Mouse (Mus musculus): ENCODE results near the gene Maz. TPM values are rescaled to one million over a fixed set of nuclear protein-coding genes. Genes with fewer than 3 reads are reported as not detected.

Gene Maz
- polyA plus RNA-seq, 1 experiment, result 350 TPM

DNA sequence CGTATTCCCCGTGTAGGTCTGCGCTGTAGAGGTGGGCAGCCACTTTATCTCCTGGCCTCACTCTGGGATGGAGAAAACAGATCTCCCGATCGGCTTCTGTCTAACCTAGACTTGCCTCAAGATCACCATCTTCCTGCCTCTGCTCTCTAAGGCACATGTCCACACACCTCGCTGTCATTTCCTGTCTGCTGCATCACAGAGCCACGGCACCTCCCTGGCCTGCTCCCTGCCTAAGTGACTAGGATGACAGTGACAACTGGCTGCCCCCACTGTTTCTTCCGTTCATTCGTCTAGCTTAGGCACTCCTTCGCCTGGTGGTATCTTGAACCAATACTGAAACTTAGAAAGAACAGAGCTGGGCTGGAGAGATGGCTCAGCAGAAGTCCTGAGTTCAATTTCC is 27.3 kb downstream of the Maz start:
- no peak for DNase-seq (ENCODE audit: low read depth)
- no peak for TF ChIP-seq POLR2A (IDR thresholded peaks at IDR 0.05; ENCODE audit: borderline replicate concordance, extremely low read depth, insufficient read depth, insufficient read length, poor library complexity, severe bottlenecking)
- TF ChIP-seq CTCF (IDR thresholded peaks at IDR 0.05; ENCODE audit: borderline replicate concordance, extremely low read depth, insufficient read depth, insufficient read length), result no peak

DNA sequence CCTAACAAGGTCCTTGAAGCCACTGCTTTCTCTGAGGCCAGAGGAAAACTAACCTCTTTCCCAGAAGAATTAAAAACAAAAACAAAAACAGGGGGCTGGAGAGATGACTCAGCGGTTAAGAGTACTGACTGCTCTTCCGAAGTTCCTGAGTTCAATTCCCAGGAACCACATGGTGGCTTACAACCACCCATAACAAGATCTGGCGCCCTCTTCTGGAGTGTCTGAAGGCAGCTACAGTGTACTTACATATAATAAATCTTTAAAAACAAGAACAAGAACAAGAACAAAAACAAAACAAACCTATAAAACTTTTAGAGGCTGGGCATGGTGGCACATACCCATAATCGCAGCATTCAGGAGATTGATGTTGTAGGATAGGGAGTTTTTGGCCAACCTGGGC is 30.4 kb downstream of the Maz start:
- TF ChIP-seq CTCF (IDR thresholded peaks at IDR 0.05; ENCODE audit: borderline replicate concordance, extremely low read depth, insufficient read depth, insufficient read length) (no peak), POLR2A (IDR thresholded peaks at IDR 0.05; ENCODE audit: borderline replicate concordance, extremely low read depth, insufficient read depth, insufficient read length, poor library complexity, severe bottlenecking) (no peak)
- no peak for DNase-seq (ENCODE audit: low read depth)

DNA sequence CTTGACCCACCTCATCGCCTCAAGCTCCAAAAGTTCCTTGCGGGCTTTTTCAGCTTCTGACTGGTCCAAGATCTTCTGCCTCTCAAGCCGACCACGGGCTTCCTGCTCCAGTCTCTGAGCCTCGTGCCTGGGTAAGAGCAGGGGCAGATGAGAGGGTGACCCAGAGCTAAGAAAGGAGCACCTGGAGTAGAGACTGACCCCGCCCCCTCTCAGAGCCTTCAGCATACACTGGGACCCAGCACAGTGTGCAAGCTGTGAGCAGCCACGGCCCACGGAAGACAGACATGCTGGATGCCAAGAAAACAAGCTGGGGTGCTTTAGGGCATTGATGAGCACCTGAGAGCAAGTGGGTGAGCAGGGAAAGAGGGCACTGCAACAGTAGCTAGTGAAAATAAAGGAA is 38.0 kb downstream of the Maz start:
- TF ChIP-seq CTCF (IDR thresholded peaks at IDR 0.05; ENCODE audit: borderline replicate concordance, extremely low read depth, insufficient read depth, insufficient read length) (no peak), POLR2A (IDR thresholded peaks at IDR 0.05; ENCODE audit: borderline replicate concordance, extremely low read depth, insufficient read depth, insufficient read length, poor library complexity, severe bottlenecking) (no peak)

DNA sequence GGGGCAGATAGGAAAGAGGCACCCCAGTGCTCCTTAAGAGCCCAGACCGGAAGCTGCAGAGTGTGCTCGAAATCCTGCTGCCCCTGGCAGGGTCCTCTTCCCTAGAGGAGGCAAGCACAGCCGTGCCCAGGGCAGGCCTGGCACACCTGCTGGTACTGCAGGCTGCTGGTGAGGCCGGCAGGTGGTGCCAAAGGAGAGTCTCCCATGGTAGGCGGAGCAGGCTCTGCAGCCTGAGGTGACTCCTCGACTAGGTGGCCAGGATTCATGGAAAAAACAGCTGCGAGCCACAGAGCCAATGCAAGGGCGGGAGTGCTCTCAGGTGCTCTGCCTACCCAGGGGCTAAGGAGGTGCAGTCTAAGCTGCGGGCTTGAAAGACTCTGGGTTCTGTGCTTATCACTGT is 40.5 kb downstream of the Maz start:
- DNase-seq (ENCODE audit: low read depth), result peak; percentile 45

More for the DNA sequence above, 38.0 kb downstream of the Maz start:
- DNase-seq (ENCODE audit: low read depth), result no peak

DNA sequence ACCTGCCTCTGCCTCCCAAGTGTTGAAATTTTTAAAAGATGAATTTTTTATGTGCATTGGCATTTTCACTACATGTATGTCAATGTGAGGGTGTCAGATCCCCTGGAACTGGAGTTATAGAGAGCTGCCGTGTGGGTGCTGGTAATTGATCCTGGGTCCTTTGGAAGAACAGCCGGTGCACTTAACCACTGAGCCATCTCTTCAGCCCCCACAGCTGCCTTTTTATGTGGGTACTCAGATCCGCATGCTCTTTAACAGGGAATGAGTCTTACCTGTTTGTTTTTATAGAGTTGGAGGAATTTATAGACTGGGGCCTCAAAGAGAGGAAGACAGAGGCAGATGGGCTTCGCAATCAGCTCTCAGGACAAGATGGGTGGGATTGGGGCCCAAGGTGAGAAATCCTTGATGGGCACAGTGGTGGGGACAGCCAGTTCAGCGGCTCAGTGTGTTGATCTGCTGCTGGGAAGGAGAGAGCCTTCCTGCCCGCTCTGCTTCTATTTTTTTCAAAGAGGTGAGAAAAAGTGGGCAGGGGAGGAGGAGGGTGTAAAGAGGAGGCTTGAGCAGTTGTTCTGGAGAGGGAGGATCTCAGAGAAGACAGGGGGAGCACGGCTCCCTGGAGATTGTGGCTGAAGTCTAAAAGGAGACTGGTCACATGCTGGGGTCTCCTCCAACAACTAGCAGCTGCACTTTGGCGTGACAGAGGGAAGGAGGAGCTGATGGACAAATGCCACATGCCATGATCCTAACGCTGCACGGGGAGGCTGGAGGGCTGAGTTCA is 42.0 kb downstream of the Maz start:
- TF ChIP-seq POLR2A (IDR thresholded peaks at IDR 0.05; ENCODE audit: borderline replicate concordance, extremely low read depth, insufficient read depth, insufficient read length, poor library complexity, severe bottlenecking) (no peak), CTCF (IDR thresholded peaks at IDR 0.05; ENCODE audit: borderline replicate concordance, extremely low read depth, insufficient read depth, insufficient read length) (no peak)
- DNase-seq (ENCODE audit: low read depth), result no peak

More for the DNA sequence above, 40.5 kb downstream of the Maz start:
- TF ChIP-seq POLR2A (IDR thresholded peaks at IDR 0.05; ENCODE audit: borderline replicate concordance, extremely low read depth, insufficient read depth, insufficient read length, poor library complexity, severe bottlenecking) (no peak), CTCF (IDR thresholded peaks at IDR 0.05; ENCODE audit: borderline replicate concordance, extremely low read depth, insufficient read depth, insufficient read length) (peak; percentile 35; the same call in 1 of the 2 replicates)

DNA sequence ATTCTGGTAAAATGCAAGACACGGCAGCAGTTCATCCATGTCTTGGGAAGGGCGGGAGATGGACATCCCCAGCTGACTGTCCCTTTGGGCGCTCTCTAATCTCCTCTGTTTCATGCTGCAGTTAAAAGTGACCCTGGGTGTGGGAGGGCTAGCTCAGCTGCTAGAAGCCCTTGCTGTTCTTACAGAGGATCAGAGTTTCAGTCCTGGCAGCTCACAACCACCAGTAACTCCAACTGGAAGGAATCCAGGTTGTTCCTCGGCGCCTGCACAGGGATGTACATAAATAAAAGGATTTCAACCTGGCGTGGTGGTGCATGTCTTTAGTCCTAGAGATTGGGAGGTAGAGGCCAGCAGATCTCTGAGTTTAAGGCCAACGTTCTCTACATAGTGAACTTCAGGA is 43.7 kb downstream of the Maz start:
- TF ChIP-seq CTCF (IDR thresholded peaks at IDR 0.05; ENCODE audit: borderline replicate concordance, extremely low read depth, insufficient read depth, insufficient read length) (no peak), POLR2A (IDR thresholded peaks at IDR 0.05; ENCODE audit: borderline replicate concordance, extremely low read depth, insufficient read depth, insufficient read length, poor library complexity, severe bottlenecking) (no peak)
- DNase-seq (ENCODE audit: low read depth), result no peak

DNA sequence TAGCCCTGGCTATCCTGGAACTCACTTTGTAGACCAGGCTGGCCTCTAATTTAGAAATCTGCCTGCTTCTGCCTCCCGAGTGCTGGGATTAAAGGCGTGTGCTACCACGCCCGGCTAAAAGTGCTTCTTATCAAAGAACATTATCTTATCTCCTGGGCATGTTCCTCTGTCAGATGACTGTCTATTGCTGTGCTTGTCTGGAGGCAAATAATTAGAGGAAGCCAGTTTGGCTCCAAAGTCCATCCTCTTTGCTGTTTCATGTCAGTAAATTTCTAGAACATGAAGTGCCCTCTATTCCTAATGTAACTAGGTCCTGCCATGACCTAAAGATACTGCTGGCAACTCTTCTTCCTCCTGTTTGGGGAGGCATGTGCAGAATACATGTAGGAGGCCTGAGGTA is 44.8 kb downstream of the Maz start:
- DNase-seq (ENCODE audit: low read depth), result no peak
- no peak for TF ChIP-seq CTCF (IDR thresholded peaks at IDR 0.05; ENCODE audit: borderline replicate concordance, extremely low read depth, insufficient read depth, insufficient read length)
- TF ChIP-seq POLR2A (IDR thresholded peaks at IDR 0.05; ENCODE audit: borderline replicate concordance, extremely low read depth, insufficient read depth, insufficient read length, poor library complexity, severe bottlenecking), result no peak

DNA sequence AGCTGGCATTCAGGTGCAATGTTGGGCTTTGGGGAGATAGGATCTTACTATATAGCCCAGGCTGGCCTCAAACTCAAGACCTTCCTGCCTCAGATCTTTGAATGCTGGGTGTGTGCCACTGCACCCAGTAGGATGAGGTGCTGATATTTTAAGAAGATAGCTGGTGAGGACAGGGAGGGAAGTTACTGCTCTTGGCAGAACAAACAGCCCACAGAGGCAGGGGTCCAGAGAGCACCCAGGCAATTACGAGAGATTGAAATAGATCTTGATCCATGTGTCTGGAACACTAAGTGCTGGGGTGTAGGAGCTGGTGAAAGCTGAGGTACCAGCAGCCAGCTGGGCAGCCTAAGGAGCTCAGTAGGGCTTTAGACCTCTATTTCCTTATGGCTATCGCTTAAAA is 45.2 kb downstream of the Maz start:
- no peak for DNase-seq (ENCODE audit: low read depth)
- TF ChIP-seq POLR2A (IDR thresholded peaks at IDR 0.05; ENCODE audit: borderline replicate concordance, extremely low read depth, insufficient read depth, insufficient read length, poor library complexity, severe bottlenecking) (no peak), CTCF (IDR thresholded peaks at IDR 0.05; ENCODE audit: borderline replicate concordance, extremely low read depth, insufficient read depth, insufficient read length) (no peak)

DNA sequence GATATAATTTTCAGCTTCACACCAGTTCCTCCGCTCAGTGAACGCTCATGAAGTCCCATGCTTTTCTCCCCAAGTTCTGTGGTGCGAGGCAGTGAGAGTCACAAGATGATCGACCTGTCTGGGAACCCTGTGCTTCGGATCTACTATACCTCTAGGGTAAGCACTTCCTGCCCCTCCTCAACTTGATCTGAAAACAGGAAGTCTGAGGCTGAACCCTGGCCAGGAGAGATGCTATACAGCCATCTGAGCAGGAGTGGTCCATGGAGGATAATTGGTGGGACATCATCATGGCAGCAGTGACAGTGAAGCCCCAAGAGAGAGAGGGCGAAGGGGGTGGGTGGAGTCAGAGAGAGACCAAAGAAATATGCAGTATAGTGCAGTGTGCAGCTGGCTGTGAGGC is 48.0 kb downstream of the Maz start:
- no peak for DNase-seq (ENCODE audit: low read depth)
- TF ChIP-seq CTCF (IDR thresholded peaks at IDR 0.05; ENCODE audit: borderline replicate concordance, extremely low read depth, insufficient read depth, insufficient read length) (no peak), POLR2A (IDR thresholded peaks at IDR 0.05; ENCODE audit: borderline replicate concordance, extremely low read depth, insufficient read depth, insufficient read length, poor library complexity, severe bottlenecking) (no peak)

DNA sequence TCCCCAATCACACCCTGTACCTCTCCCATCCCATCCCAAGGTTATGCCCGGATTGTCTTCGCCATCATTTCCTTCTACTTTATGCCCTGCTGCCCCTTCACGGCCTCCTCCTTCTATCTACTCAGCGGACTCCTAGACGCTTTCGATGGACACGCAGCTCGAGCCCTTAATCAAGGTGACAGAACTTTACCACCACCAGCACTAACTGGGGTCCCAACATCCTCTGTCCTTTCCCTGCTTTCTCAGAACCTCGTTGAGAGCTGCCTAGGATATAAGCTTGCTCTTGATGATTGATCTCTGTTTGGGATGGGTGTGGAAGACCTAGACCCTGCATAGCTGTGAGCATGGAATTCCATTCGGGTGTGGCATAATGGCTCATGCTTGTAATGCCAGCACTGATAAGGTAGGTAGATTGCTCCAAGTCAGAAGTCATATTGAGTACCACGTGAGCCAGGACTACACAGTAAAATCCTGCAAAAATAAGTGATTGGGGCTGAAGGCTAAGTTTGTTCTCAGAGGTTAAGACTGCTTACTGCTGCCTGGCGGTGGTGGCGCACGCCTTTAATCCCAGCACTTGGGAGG is 49.9 kb downstream of the Maz start:
- DNase-seq (ENCODE audit: low read depth), result no peak
- TF ChIP-seq CTCF (IDR thresholded peaks at IDR 0.05; ENCODE audit: borderline replicate concordance, extremely low read depth, insufficient read depth, insufficient read length) (no peak), POLR2A (IDR thresholded peaks at IDR 0.05; ENCODE audit: borderline replicate concordance, extremely low read depth, insufficient read depth, insufficient read length, poor library complexity, severe bottlenecking) (no peak)

DNA sequence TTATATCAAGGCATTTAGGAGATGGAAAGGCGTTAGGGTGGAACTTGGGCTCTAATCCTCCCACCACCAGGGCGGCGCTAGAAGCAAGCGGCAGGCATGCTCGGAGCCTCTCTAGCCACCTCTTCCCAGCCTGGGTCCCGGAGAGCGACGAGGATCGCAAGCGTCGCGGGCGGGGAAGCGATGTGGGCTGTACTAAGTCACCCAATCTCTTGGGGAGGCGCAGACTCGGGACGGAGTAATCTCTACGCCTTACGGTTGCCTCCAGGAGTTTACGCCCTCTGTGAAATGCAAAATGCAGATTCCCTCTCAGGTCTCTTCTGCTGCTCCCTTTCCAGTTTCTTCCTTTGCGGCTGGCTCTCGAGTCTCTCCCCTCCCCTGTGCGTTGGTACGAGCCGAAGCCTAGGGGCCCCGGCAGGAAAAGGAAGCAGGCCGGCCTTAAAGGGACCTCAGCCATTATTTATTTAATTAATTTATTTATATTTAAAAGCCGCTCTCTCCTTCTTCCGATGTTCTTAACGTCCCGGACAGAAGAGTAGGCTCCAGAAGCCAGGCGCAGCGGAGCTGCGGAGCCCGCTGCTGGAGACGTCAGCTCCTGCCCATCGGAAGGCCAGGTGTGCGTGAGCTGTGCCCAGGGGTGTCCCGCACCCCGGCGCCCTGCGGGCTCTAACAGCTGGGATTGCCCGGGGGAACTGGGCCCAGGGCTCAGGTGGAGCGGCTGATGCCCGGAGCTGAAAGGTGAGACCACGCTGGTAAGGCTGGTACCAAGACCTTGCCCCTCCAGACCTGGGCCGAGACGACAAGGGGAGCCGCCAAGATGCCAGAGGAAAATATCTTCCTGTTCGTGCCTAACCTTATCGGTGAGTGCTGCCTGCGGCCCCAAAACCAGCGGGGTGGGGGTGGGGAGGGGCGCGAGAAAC is 50.6 kb downstream of the Maz start, which contains the start of gene Cdiptos:
TSS of gene Cdiptos (minus strand) at position 149 of the 917 bp plus-strand sequence.
- TF ChIP-seq POLR2A (IDR thresholded peaks at IDR 0.05; ENCODE audit: borderline replicate concordance, extremely low read depth, insufficient read depth, insufficient read length, poor library complexity, severe bottlenecking) (no peak), CTCF (IDR thresholded peaks at IDR 0.05; ENCODE audit: borderline replicate concordance, extremely low read depth, insufficient read depth, insufficient read length) (peak; percentile 98)
- DNase-seq (ENCODE audit: low read depth), result peak; percentile 99

Data from brain, embryonic 14.5 days (tissue).